Mouse (Mus musculus) lung, postnatal 0 days (tissue): ENCODE results near the gene C1s2.

Experiments
- CTCF ChIP-seq: IDR thresholded peaks from 2 replicates; pipeline ENCODE4 v1.5.1; 2016; ENCODE audit warnings: antibody characterized with exemption, mild to moderate bottlenecking
- EP300 ChIP-seq: IDR thresholded peaks from 2 replicates; pipeline ENCODE4 v1.6.1; 2016; ENCODE audit warnings: antibody characterized with exemption, mild to moderate bottlenecking, control low read depth

DNA sequence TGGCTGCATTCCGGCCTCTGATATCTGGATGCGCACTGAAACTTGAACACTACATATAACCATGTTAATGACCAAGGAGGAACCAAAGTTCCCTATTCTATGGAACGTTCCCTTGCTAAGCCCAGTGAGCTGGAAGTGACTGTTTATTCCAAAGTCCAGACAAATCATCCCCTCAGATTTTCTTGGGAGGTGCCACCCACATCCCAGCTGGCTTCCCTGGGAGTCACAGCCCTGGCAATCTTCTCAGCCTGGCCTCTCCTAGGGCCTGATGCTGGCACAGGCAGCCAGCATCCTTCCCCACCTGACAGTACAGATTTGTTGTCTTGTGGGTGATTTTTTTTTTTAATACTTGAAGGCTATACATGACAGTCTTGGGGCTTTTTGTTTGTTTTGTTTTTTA is 43.6 kb upstream of the C1s2 start:
- TF ChIP-seq EP300 (no peak), CTCF (no peak)
